Mouse (Mus musculus): ENCODE data around the gene Plcl1. TPM values are rescaled to one million over a fixed set of nuclear protein-coding genes. Genes with fewer than 3 reads are reported as not detected.
"Not testable (repeated sequence)": the region's sequence is repeated elsewhere in the genome, so short reads cannot be mapped to it uniquely, and the experiment has no call there.

Gene Plcl1
- total RNA-seq, 2 experiments from 2014 or later = 23.9 to 26.4 TPM

- intact Hi-C loops (cut with DNase I) = no loop called here
- DNase-seq (ENCODE audit: low spot score in 2 of 2) = no peak
These were observed 30.9 kb downstream of the Plcl1 start for GRCm38 (mm10) chr1:55436589-55436988.

- DNase-seq (ENCODE audit: low spot score in 2 of 2) = no peak
- intact Hi-C loops (cut with DNase I) = no loop called here
These were observed 31.4 kb downstream of the Plcl1 start for GRCm38 (mm10) chr1:55437095-55437494.

- no peak for DNase-seq (ENCODE audit: low spot score in 2 of 2)
- intact Hi-C loops (cut with DNase I) = no loop called here
These were observed 32.9 kb downstream of the Plcl1 start for GRCm38 (mm10) chr1:55438617-55439016.

GRCm38 (mm10) chr1:55445043-55445688 is 39.4 kb downstream of the Plcl1 start:
- intact Hi-C loops (cut with DNase I) = no loop called here
- DNase-seq (ENCODE audit: low spot score in 2 of 2) = no peak

GRCm38 (mm10) chr1:55445689-55446044 is 39.9 kb downstream of the Plcl1 start:
- intact Hi-C loops (cut with DNase I) = no loop called here
- no peak for DNase-seq (ENCODE audit: low spot score in 2 of 2)

- no peak for DNase-seq (ENCODE audit: low spot score in 2 of 2)
- intact Hi-C loops (cut with DNase I) = no loop called here
These were observed 40.6 kb downstream of the Plcl1 start for GRCm38 (mm10) chr1:55446273-55446672.

- DNase-seq (ENCODE audit: low spot score in 2 of 2) = no peak
- intact Hi-C loops (cut with DNase I) = no loop called here
These were observed 41.2 kb downstream of the Plcl1 start for GRCm38 (mm10) chr1:55446876-55447275.

GRCm38 (mm10) chr1:55447661-55448060 is 41.9 kb downstream of the Plcl1 start:
- intact Hi-C loops (cut with DNase I) = no loop called here
- DNase-seq (ENCODE audit: low spot score in 2 of 2) = no peak

GRCm38 (mm10) chr1:55448104-55448503 is 42.4 kb downstream of the Plcl1 start:
- DNase-seq (ENCODE audit: low spot score in 2 of 2) = no peak

GRCm38 (mm10) chr1:55449779-55450178 is 44.1 kb downstream of the Plcl1 start:
- intact Hi-C loops (cut with DNase I) = no loop called here
- no peak for DNase-seq (ENCODE audit: low spot score in 2 of 2)

More at GRCm38 (mm10) chr1:55448104-55448503, 42.4 kb downstream of the Plcl1 start:
- intact Hi-C loops (cut with DNase I) = no loop called here

GRCm38 (mm10) chr1:55454119-55454518 is 48.4 kb downstream of the Plcl1 start:
- intact Hi-C loops (cut with DNase I) = no loop called here
- DNase-seq (ENCODE audit: low spot score in 2 of 2) = peak; percentile 38 to 49

GRCm38 (mm10) chr1:55462301-55462700 is 56.6 kb downstream of the Plcl1 start:
- intact Hi-C loops (cut with DNase I) = no loop called here
- no peak for DNase-seq (ENCODE audit: low spot score in 2 of 2)

- no peak for DNase-seq (ENCODE audit: low spot score in 2 of 2)
- intact Hi-C loops (cut with DNase I) = no loop called here
These were observed 68.0 kb downstream of the Plcl1 start for GRCm38 (mm10) chr1:55473756-55474155.

GRCm38 (mm10) chr1:55474976-55475375 is 69.3 kb downstream of the Plcl1 start:
- DNase-seq (ENCODE audit: low spot score in 2 of 2) = no peak
- intact Hi-C loops (cut with DNase I) = no loop called here

GRCm38 (mm10) chr1:55487371-55487770 is 81.7 kb downstream of the Plcl1 start:
- intact Hi-C loops (cut with DNase I); DNase-seq (ENCODE audit: low spot score in 2 of 2): not testable (repeated sequence)

- no peak for DNase-seq (ENCODE audit: low spot score in 2 of 2)
- intact Hi-C loops (cut with DNase I) = no loop called here
These were observed 82.5 kb downstream of the Plcl1 start for GRCm38 (mm10) chr1:55488261-55488660.

- intact Hi-C loops (cut with DNase I) = no loop called here
- peak; percentile 24 to 35 for DNase-seq (ENCODE audit: low spot score in 2 of 2)
These were observed 83.6 kb downstream of the Plcl1 start for GRCm38 (mm10) chr1:55489355-55489754.

GRCm38 (mm10) chr1:55499872-55500271 is 94.2 kb downstream of the Plcl1 start:
- DNase-seq (ENCODE audit: low spot score in 2 of 2) = peak; percentile 29 to 46
- intact Hi-C loops (cut with DNase I) = no loop called here

- DNase-seq (ENCODE audit: low spot score in 2 of 2) = no peak
- intact Hi-C loops (cut with DNase I) = no loop called here
These were observed 95.4 kb downstream of the Plcl1 start for GRCm38 (mm10) chr1:55500981-55501682.

- intact Hi-C loops (cut with DNase I) = no loop called here
- DNase-seq (ENCODE audit: low spot score in 2 of 2) = no peak
These were observed 100.1 kb downstream of the Plcl1 start for GRCm38 (mm10) chr1:55505811-55506210.

- intact Hi-C loops (cut with DNase I) = no loop called here
- no peak for DNase-seq (ENCODE audit: low spot score in 2 of 2)
These were observed 101.3 kb downstream of the Plcl1 start for GRCm38 (mm10) chr1:55507061-55507460.
